Mouse (Mus musculus) thymus, adult 2 months (tissue): ENCODE results near the gene Grik5.

Experiments
- CTCF ChIP-seq: fragments of 200-500 bp; IDR thresholded peaks from 2 replicates; pipeline ENCODE4 v1.5.1; 2012; ENCODE audit warnings: mild to moderate bottlenecking, control low read depth, low read length, moderate library complexity, borderline replicate concordance; ENCODE audit not compliant: control insufficient read depth, poor library complexity, insufficient read depth; ENCODE audit errors: extremely low read depth
- POLR2A ChIP-seq: fragments of 200-500 bp; IDR thresholded peaks from 2 replicates; pipeline ENCODE4 v1.6.1; 2012; ENCODE audit warnings: mild to moderate bottlenecking, low read length, control low read depth, moderate library complexity; ENCODE audit not compliant: control insufficient read depth, poor library complexity, insufficient read depth; ENCODE audit errors: extremely low read depth

DNA sequence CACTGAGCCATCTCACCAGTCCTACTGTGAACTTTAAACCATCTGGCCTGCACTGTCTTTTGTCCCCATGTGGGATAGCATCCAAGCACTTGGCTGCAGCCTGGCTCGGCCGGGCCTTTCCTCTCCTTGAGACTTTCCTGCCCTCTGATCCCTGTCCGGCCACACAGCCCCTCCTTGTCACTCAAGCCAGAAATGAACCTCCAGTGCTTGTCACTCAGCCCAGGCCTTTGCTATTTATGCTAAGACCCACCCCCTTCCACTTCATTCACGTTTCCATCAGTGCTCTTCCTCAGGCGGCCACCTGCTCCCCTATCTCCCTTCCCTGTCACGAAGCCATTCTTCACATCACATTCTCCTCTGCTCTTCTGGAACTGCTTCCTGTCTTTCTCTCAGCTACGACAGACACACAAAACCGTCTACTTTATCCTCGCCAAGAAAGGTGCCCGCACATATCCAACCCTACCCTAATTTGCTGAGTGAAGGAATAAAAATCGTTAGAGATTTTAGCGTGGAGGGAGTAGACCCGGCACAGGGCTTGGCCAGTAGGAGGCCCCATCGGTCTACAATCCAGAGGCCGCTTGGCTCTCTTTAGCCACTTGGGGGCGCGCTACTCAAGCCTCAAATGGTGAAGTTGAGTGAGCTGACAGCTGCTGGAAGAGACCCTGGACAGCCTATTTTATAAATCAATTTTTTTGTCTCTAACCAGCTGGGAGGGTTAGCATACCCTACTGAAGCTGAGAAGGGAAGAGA is 33.4 kb upstream of the Grik5 start:
- TF ChIP-seq CTCF (peak; percentile 98), POLR2A (no peak)
